Mouse (Mus musculus) embryonic fibroblast, embryonic 13.5 days (primary cell): ENCODE results near the gene Rap1gap.

ENCODE experiments used
- CTCF ChIP-seq: IDR thresholded peaks from 2 replicates; pipeline ENCODE4 v1.5.1; 2011; ENCODE audit warnings: mild to moderate bottlenecking, control low read depth, low read length, moderate library complexity, borderline replicate concordance; ENCODE audit not compliant: insufficient read depth
- POLR2A ChIP-seq: IDR thresholded peaks from 2 replicates; pipeline ENCODE4 v1.6.1; 2011; ENCODE audit warnings: low read depth, mild to moderate bottlenecking, control low read depth, low read length, moderate library complexity

GRCm38 (mm10) chr4:137723527-137723926 is 59.0 kb downstream of the Rap1gap start:
- TF ChIP-seq CTCF (no peak), POLR2A (no peak)
